Mouse (Mus musculus) skeletal muscle tissue, postnatal 0 days (tissue): ENCODE measurements around the gene Kcnj2. TPM values are rescaled to one million over a fixed set of nuclear protein-coding genes. Genes with fewer than 3 reads are reported as not detected.

ENCODE experiments used
- polyA plus RNA-seq: library from polyadenylated mRNA; unstranded; fragments of >200 nt; fragmentation: Nextera tagmentation; extraction: Ambion mirVana; gene quantifications from 2 replicates; pipeline ENCODE4 v1.2.1, GENCODE M21; 2015

The Kcnj2 gene
- polyA plus RNA-seq: 3.2 and 4.5 TPM in 2 replicates

GRCm38 (mm10) chr11:111065635-111066298 lies at the start of gene Kcnj2:
TSS of gene Kcnj2 (plus strand) at chr11:111066164.

Other genes starting within 250 kb of the Kcnj2 start
- not detected in 2 replicates for gene Kcnj16, start 98.1 kb upstream of the Kcnj2 start, polyA plus RNA-seq